Mouse (Mus musculus) neural tube, embryonic 14.5 days (tissue): ENCODE measurements around the gene Gstm5. TPM values are rescaled to one million over a fixed set of nuclear protein-coding genes. Genes with fewer than 3 reads are reported as not detected.

Source experiments
- ATAC-seq: fragments of 200-750 bp; cut with Nextera tagmentation; 2 replicates; pipeline ENCODE4 v1.8.0; 2017; ENCODE audit warnings: low read depth, mild to moderate bottlenecking, moderate TSS enrichment, moderate library complexity
- H3K27ac ChIP-seq: fragments of 300-500 bp; sonication (generic); 2 replicates; pipeline ENCODE4 v1.5.1; 2014; ENCODE audit warnings: low read depth, mild to moderate bottlenecking, control low read depth, low read length, moderate library complexity, mixed read lengths
- H3K27me3 ChIP-seq: fragments of 300-500 bp; sonication (generic); 2 replicates; pipeline ENCODE4 v1.6.1; 2014; ENCODE audit warnings: low read length; ENCODE audit not compliant: control insufficient read depth, insufficient read depth
- H3K36me3 ChIP-seq: fragments of 300-500 bp; sonication (generic); 2 replicates; pipeline ENCODE4 v1.6.1; 2014; ENCODE audit warnings: low read length, mixed read lengths; ENCODE audit not compliant: control insufficient read depth, insufficient read depth
- H3K4me1 ChIP-seq: fragments of 300-500 bp; sonication (generic); 2 replicates; pipeline ENCODE4 v1.6.1; 2014; ENCODE audit warnings: low read length; ENCODE audit not compliant: control insufficient read depth, insufficient read depth
- H3K4me2 ChIP-seq: fragments of 300-500 bp; sonication (generic); 2 replicates; pipeline ENCODE4 v1.6.1; 2014; ENCODE audit warnings: mild to moderate bottlenecking, low read depth, low read length, control low read depth
- H3K4me3 ChIP-seq: fragments of 300-500 bp; sonication (generic); 2 replicates; pipeline ENCODE4 v1.5.1; 2014; ENCODE audit warnings: low read depth, low read length, control low read depth, mixed read lengths
- H3K9ac ChIP-seq: fragments of 300-500 bp; sonication (generic); replicated peaks from 2 replicates; pipeline ENCODE4 v1.6.1; 2014; ENCODE audit warnings: low read depth, mild to moderate bottlenecking, control low read depth, low read length, mixed read lengths
- H3K9me3 ChIP-seq: fragments of 300-500 bp; sonication (generic); 2 replicates; pipeline ENCODE4 v1.6.1; 2016; ENCODE audit warnings: low read length; ENCODE audit not compliant: control insufficient read depth
- WGBS: fragments of 180-500 bp; shearing (Covaris S2); extraction: QIAGEN DNeasy Blood & Tissue Kit; methylation state at CpG from one replicate; pipeline ENCODE4 v1.1.7; 2014; 5-methylcytosine and 5-hydroxymethylcytosine counted together
- polyA plus RNA-seq: library from polyadenylated mRNA; unstranded; fragments of >200 nt; fragmentation: Nextera tagmentation; extraction: Ambion mirVana; gene quantifications from 2 replicates; pipeline ENCODE4 v1.2.1, GENCODE M21; 2014

Gene Gstm5
- polyA plus RNA-seq, 1 experiment from 2014 or later = 261 TPM

GRCm38 (mm10) chr3:107868452-107868851, 27.2 kb upstream of the Gstm5 start:
- no peak for ATAC-seq
- no peaks in the 10 kb centered on the region for H3K36me3 ChIP-seq
- no peaks in the 10 kb centered on the region for H3K4me1 ChIP-seq
- WGBS = 90% methylated on average over 22 of the region's 22 CpGs
- no peaks in the 10 kb centered on the region for H3K9me3 ChIP-seq
- H3K27ac ChIP-seq = no peak overlapping the region
- H3K4me2 ChIP-seq = no peak overlapping the region
- H3K27me3 ChIP-seq = no peaks in the 10 kb centered on the region
- H3K9ac ChIP-seq = no peak overlapping the region
- H3K4me3 ChIP-seq = no peak overlapping the region

GRCm38 (mm10) chr3:107869097-107869496, 26.5 kb upstream of the Gstm5 start:
- no peaks in the 10 kb centered on the region for H3K4me1 ChIP-seq
- 17% methylated on average over 7 of the region's 7 CpGs for WGBS
- H3K27me3 ChIP-seq = no peaks in the 10 kb centered on the region
- H3K9me3 ChIP-seq = no peaks in the 10 kb centered on the region
- H3K27ac ChIP-seq = no peak overlapping the region
- peak; percentile 12; the same call in 1 of the 2 replicates for ATAC-seq
- no peak overlapping the region for H3K4me3 ChIP-seq
- no peaks in the 10 kb centered on the region for H3K36me3 ChIP-seq
- no peak overlapping the region for H3K9ac ChIP-seq
- no peak overlapping the region for H3K4me2 ChIP-seq

GRCm38 (mm10) chr3:107869925-107870324, 25.7 kb upstream of the Gstm5 start:
- Histone ChIP-seq H3K36me3 (no peaks in the 10 kb centered on the region), H3K9me3 (no peaks in the 10 kb centered on the region), H3K4me2 (no peak overlapping the region), H3K9ac (no peak overlapping the region), H3K4me3 (no peak overlapping the region), H3K4me1 (no peaks in the 10 kb centered on the region), H3K27ac (no peak overlapping the region), H3K27me3 (no peaks in the 10 kb centered on the region)
- no peak for ATAC-seq
- 72% methylated on average over 4 of the region's 4 CpGs for WGBS

GRCm38 (mm10) chr3:107873335-107874251, 22.0 kb upstream of the Gstm5 start:
- Histone ChIP-seq H3K4me2 (no peak overlapping the region), H3K4me1 (no peaks in the 10 kb centered on the region), H3K27ac (no peak overlapping the region), H3K36me3 (no peaks in the 10 kb centered on the region), H3K4me3 (no peak overlapping the region), H3K9ac (no peak overlapping the region), H3K27me3 (no peaks in the 10 kb centered on the region), H3K9me3 (no peaks in the 10 kb centered on the region)
- ATAC-seq = no peak
- 77% methylated on average over 24 of the region's 24 CpGs for WGBS

GRCm38 (mm10) chr3:107875231-107875630, 20.4 kb upstream of the Gstm5 start:
- Histone ChIP-seq H3K4me3 (no peak overlapping the region), H3K4me1 (no peaks in the 10 kb centered on the region), H3K9me3 (no peaks in the 10 kb centered on the region), H3K27me3 (no peaks in the 10 kb centered on the region), H3K36me3 (no peaks in the 10 kb centered on the region), H3K27ac (no peak overlapping the region), H3K9ac (no peak overlapping the region), H3K4me2 (no peak overlapping the region)
- no peak for ATAC-seq
- 67% methylated on average over 6 of the region's 6 CpGs for WGBS

- H3K9ac ChIP-seq = no peak within 1 kb of the TSS
- no peaks in the 10 kb centered on the region for H3K4me1 ChIP-seq
- ATAC-seq = no peak
- no peaks in the 10 kb centered on the region for H3K9me3 ChIP-seq
- no peak within 1 kb of the TSS for H3K4me3 ChIP-seq
- WGBS = 89% methylated on average over 5 of the region's 5 CpGs
- no peak within 1 kb of the TSS for H3K27ac ChIP-seq
- H3K4me2 ChIP-seq = no peak within 1 kb of the TSS
- no peaks in the 10 kb centered on the region for H3K36me3 ChIP-seq
- H3K27me3 ChIP-seq = no peaks in the 10 kb centered on the region
Measured at GRCm38 (mm10) chr3:107877005-107877404, 18.6 kb upstream of the Gstm5 start, which contains the start of gene Eps8l3. Gene Eps8l3, plus strand, starts transcription at chr3:107877229.

GRCm38 (mm10) chr3:107877747-107878736, 17.6 kb upstream of the Gstm5 start:
- WGBS = 85% methylated on average over 12 of the region's 12 CpGs
- Histone ChIP-seq H3K9me3 (no peaks in the 10 kb centered on the region), H3K4me2 (no peak overlapping the region), H3K9ac (no peak overlapping the region), H3K27ac (no peak overlapping the region), H3K36me3 (no peaks in the 10 kb centered on the region), H3K4me1 (no peaks in the 10 kb centered on the region), H3K27me3 (no peaks in the 10 kb centered on the region), H3K4me3 (no peak overlapping the region)
- ATAC-seq = no peak

- Histone ChIP-seq H3K36me3 (no peaks in the 10 kb centered on the region), H3K27me3 (no peaks in the 10 kb centered on the region), H3K27ac (peak overlapping the region; percentile 44; the same call in 1 of the 2 replicates), H3K4me3 (no peak overlapping the region), H3K9me3 (no peaks in the 10 kb centered on the region), H3K9ac (no peak overlapping the region), H3K4me1 (no peaks in the 10 kb centered on the region), H3K4me2 (no peak overlapping the region)
- ATAC-seq = peak; percentile 95
- WGBS = 73% methylated on average over 9 of the region's 9 CpGs
Measured at GRCm38 (mm10) chr3:107887674-107888495, 7.7 kb upstream of the Gstm5 start.
